Mouse (Mus musculus) lung, postnatal 25 days (tissue): ENCODE measurements at regions not wholly inside any gene's neighbourhood (a gene's known extent, or its start where the extent isn't known, plus 50 kb on each side); places are given as distances from the start of the nearest gene placed in this dataset.

ENCODE experiments used
- DNase-seq: peaks from one replicate; pipeline ENCODE4 v3.0.0; 2022; ENCODE audit warnings: low spot score

GRCm38 (mm10) chr12:16189441-16189840 is 372.7 kb upstream of the Trib2 start:
- no peak for DNase-seq

GRCm38 (mm10) chr12:16185976-16186515 is 369.3 kb upstream of the Trib2 start:
- DNase-seq: no peak

- peak; percentile 24 for DNase-seq
Observed at GRCm38 (mm10) chr12:16185431-16185923, 368.8 kb upstream of the Trib2 start.

DNA sequence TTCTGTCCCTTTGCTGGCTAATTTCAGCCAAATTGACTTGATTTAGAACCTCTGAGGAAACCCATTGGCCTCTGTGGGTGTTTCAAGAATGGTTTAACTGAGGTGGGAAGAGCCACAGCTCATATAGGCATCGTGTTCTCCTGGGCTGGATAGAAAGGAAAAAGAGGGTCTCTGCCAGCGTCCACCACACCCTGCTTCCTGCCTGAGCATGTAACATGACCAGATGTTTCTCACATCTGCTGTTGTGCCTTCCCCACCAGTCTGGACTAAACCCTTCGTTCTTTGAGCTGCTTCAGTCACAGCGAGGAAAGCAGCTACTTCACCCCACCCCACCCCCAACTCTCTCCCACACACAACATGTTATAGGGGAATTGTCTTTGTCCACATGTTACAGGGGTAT is 366.3 kb upstream of the Trib2 start:
- no peak for DNase-seq

GRCm38 (mm10) chr12:16181599-16181998 is 364.9 kb upstream of the Trib2 start:
- no peak for DNase-seq

DNA sequence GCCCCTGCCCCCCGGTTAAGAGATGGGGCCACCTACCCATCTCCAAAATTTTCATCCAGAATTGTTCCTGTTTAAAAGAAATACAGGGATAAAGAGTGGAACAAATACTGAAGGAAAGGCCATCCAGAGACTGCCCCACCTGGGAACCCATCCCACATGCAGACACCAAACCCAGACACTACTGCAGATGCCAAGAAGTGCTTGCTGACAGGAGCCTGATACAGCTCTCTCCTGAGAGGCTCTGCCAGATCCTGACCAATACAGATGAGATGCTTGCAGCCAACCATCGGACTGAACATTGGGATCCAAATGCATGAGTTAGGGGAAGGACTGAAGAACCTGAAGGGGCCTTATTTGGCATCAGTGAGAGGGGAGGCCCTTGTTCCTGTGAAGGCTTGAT is 363.2 kb upstream of the Trib2 start:
- DNase-seq: no peak

DNA sequence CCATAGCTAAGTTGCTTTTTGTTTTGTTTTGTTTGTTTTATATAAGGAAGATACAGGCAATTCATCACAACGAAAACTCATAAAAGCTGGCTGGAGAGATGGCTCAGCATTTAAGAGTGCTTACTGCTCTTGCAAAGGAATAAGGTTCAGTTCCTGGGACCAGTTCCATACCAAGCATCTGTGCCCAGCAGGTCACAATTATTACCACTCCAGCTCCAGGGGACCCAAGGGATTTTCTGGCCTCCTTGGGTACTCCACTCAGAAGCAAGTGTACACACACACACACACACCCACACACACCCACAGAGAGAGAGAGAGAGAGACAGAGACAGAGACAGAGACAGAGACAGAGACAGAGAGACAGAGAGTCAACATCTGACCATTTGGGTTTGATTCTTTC is 359.6 kb upstream of the Trib2 start:
- no peak for DNase-seq

GRCm38 (mm10) chr12:16172176-16172575 is 355.5 kb upstream of the Trib2 start:
- DNase-seq: no peak

DNA sequence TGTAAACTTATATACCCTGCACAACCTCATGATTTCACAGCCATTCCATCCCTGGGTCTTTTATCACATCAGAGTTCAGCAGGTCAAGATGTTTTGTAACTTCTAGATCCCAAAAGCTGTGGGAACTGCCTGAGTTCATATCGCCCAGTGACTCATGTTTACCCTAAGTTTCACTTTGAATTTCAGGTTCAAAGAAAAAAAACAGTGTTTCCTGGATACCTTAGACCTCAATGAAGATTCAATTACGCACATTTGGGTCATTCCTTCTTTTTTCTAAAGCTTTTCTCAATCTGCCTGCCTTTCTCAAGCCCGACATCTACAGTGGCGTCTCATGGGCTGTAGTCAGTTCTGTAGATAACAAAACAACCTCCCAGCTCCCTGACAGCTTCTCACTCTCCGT is 354.9 kb upstream of the Trib2 start:
- no peak for DNase-seq

- peak; percentile 6 for DNase-seq
Observed at GRCm38 (mm10) chr12:16169781-16170535, 353.2 kb upstream of the Trib2 start.

- no peak for DNase-seq
Observed at GRCm38 (mm10) chr12:16167793-16168343, 351.1 kb upstream of the Trib2 start.

GRCm38 (mm10) chr12:16165126-16165525 is 348.4 kb upstream of the Trib2 start:
- no peak for DNase-seq

GRCm38 (mm10) chr12:16161947-16162346 is 345.2 kb upstream of the Trib2 start:
- no peak for DNase-seq

DNA sequence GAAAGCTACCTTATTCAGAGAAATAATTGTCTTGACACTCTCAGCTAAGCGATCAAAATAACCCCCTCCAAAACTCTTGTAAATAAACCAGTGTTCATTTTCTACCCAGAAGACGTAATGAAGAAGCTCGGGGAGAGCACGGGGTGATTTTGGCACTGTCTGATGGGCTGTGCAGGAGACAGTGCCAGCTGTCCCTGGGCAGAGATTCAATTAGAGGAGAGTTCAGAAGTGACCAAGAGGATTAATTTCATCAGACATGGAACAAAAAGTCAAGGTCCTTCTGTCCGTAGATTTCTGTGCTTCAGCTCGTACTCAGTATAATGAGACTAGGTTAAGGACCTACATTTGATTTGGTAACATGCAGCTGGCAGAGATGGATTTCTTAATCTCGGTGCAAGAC is 341.2 kb upstream of the Trib2 start:
- DNase-seq: no peak

- no peak for DNase-seq
Observed at GRCm38 (mm10) chr12:16155791-16156558, 339.3 kb upstream of the Trib2 start.

- DNase-seq: no peak
Observed at GRCm38 (mm10) chr12:16154256-16154655, 337.5 kb upstream of the Trib2 start.

GRCm38 (mm10) chr12:16152108-16152507 is 335.4 kb upstream of the Trib2 start:
- no peak for DNase-seq

- peak; percentile 17 for DNase-seq
Observed at GRCm38 (mm10) chr12:16151170-16151702, 334.5 kb upstream of the Trib2 start.

DNA sequence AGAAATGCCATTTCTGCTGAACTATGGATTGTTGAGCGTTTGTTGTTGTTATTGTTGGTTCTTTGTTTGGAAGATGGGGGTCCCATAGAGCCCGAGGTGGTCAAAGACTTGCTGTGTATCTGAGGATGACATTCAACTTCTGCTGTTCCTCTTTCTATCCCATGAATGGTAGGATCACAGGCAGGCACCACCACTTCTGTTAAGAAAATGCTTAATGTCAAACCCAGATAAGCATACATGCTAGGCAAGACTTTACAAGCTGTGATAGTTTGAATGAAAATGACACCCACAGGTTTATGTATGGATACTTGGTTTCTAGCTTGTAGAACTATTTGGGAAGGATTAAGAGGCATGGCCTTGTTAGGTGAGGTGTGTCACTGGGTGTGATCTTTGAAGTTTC is 330.2 kb upstream of the Trib2 start:
- no peak for DNase-seq

- DNase-seq: peak; percentile 23
Observed at GRCm38 (mm10) chr12:16145621-16146020, 328.9 kb upstream of the Trib2 start.

- DNase-seq: no peak
Observed at GRCm38 (mm10) chr12:16141193-16141592, 324.5 kb upstream of the Trib2 start.

DNA sequence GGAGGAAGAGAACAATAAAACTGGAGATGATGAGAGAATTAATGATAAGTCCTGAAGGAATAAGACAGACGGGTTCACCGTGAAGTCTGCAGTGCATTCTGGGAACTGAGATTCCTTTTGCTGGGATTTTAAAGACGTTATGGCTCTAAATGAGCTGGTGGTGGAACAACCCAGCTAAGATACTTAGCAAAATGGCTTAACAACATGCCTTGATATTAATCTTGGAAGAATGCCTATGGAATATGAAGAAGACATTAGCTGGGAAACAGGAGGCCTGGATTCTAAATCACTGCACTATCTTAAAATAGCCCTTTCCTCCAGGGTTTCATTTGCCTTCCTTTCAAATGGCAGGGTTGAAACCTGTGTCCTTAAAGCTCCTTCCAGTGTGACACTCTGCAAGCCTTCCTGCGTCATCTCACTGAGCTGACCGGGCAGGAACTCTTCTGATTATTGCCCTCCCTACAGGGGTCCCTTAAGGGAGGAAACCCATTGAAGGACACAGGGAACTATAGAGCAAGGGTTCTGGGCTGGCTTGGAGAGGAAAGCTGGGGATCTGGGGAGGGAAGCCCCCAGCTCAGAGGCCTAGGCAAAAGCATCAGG is 323.9 kb upstream of the Trib2 start:
- DNase-seq: no peak
